In genomic region chr15:77802992-77803391, GRCm38 (mm10) we compare ENCODE assay signal across 10 mouse cellular contexts. TPM values are rescaled to one million over a fixed set of nuclear protein-coding genes. Genes with fewer than 3 reads are reported as not detected.
DNase-seq lines count a peak whose midpoint lies in the region; ATAC-seq lines count a peak whose summit lies in the region.
"Had no signal": no experiment of that assay in that cellular context is flagged by ENCODE, and none has a peak within 500 bp of the region (broad histone marks: within the 10 kb centered on the region; RNA-seq: fewer than 3 reads in every experiment).

No protein-coding gene starts in this region.

- 79% methylated on average over 4 of the region's 4 CpGs for WGBS in heart, embryonic 14.5 days
- 89% methylated on average over 4 of the region's 4 CpGs for WGBS in midbrain, embryonic 10.5 days
- WGBS in midbrain, embryonic 11.5 days, result 85% methylated on average over 4 of the region's 4 CpGs
- 78% methylated on average over 4 of the region's 4 CpGs for WGBS in embryonic facial prominence, embryonic 15.5 days

- H3K27ac ChIP-seq in heart, embryonic 14.5 days (replicated peaks in 1 of 2; ENCODE audit: control insufficient read depth in 1 of 2, insufficient read depth in 1 of 2, low read depth in 2 of 2, low read length in 2 of 2), result peak overlapping the region; percentile 90 to 96
- H3K27ac ChIP-seq in midbrain, embryonic 10.5 days (replicated peaks), result peak overlapping the region; percentile 28; the same call in 1 of the 2 replicates
- no peak overlapping the region for H3K27ac ChIP-seq in midbrain, embryonic 11.5 days (ENCODE audit: low read depth, low read length)
- H3K27ac ChIP-seq in embryonic facial prominence, embryonic 15.5 days (replicated peaks), result peak overlapping the region; percentile 63; the same call in 1 of the 2 replicates

- no peak overlapping the region for H3K4me2 ChIP-seq in heart, embryonic 14.5 days (ENCODE audit: low read length)
- no peak overlapping the region for H3K4me2 ChIP-seq in midbrain, embryonic 11.5 days
- H3K4me2 ChIP-seq in embryonic facial prominence, embryonic 15.5 days (replicated peaks), result no peak overlapping the region

- no peak for DNase-seq in heart, postnatal 36 days
- DNase-seq in midbrain, embryonic 10.5 days (ENCODE audit: low spot score), result no peak
- DNase-seq in midbrain, embryonic 11.5 days (ENCODE audit: low spot score, missing footprints), result no peak
- DNase-seq in thymus, postnatal 36 days, result peak; percentile 49 to 63
- DNase-seq in adrenal gland, adult (ENCODE audit: inconsistent age in 2 of 2, low spot score in 1 of 2), result no peak
- DNase-seq in frontal cortex, postnatal 14 days (ENCODE audit: low spot score in 2 of 2), result no peak
- DNase-seq: kidney, adult 18-20 months; spleen, adult 18-20 months had no signal

- no peak overlapping the region for H3K4me3 ChIP-seq in heart, embryonic 14.5 days (ENCODE audit: control insufficient read depth in 1 of 2, insufficient read depth in 1 of 2, low read depth in 1 of 2, low read length in 2 of 2)
- no peak overlapping the region for H3K4me3 ChIP-seq in midbrain, embryonic 10.5 days
- H3K4me3 ChIP-seq in midbrain, embryonic 11.5 days (ENCODE audit: low read depth, low read length), result no peak overlapping the region
- H3K4me3 ChIP-seq in embryonic facial prominence, embryonic 15.5 days (replicated peaks), result no peak overlapping the region

- H3K27me3 ChIP-seq in heart, embryonic 14.5 days (ENCODE audit: control insufficient read depth, insufficient read depth, low read length), result no peaks in the 10 kb centered on the region
- no peaks in the 10 kb centered on the region for H3K27me3 ChIP-seq in midbrain, embryonic 10.5 days (ENCODE audit: low read depth, poor library complexity, severe bottlenecking)
- H3K27me3 ChIP-seq in midbrain, embryonic 11.5 days (ENCODE audit: control insufficient read depth, insufficient read depth, low read length), result no peaks in the 10 kb centered on the region
- no peaks in the 10 kb centered on the region for H3K27me3 ChIP-seq in embryonic facial prominence, embryonic 15.5 days

- H3K4me1 ChIP-seq in heart, embryonic 14.5 days (ENCODE audit: control insufficient read depth in 2 of 2, insufficient read depth in 2 of 2, low read length in 2 of 2), result peaks cover 73 to 97% of the 10 kb centered on the region in 2 experiments
- peaks cover 25% of the 10 kb centered on the region for H3K4me1 ChIP-seq in midbrain, embryonic 10.5 days
- H3K4me1 ChIP-seq in midbrain, embryonic 11.5 days (ENCODE audit: control insufficient read depth, insufficient read depth, low read length), result no peaks in the 10 kb centered on the region
- H3K4me1 ChIP-seq in embryonic facial prominence, embryonic 15.5 days, result peaks cover 75% of the 10 kb centered on the region

- peaks cover 81% of the 10 kb centered on the region for H3K36me3 ChIP-seq in heart, embryonic 14.5 days (ENCODE audit: control insufficient read depth, insufficient read depth, low read length)
- H3K36me3 ChIP-seq in midbrain, embryonic 10.5 days, result peaks cover 63% of the 10 kb centered on the region
- H3K36me3 ChIP-seq in midbrain, embryonic 11.5 days (ENCODE audit: control insufficient read depth, insufficient read depth, low read length), result no peaks in the 10 kb centered on the region
- peaks cover 50% of the 10 kb centered on the region for H3K36me3 ChIP-seq in embryonic facial prominence, embryonic 15.5 days

- no peak for ATAC-seq in heart, embryonic 14.5 days (ENCODE audit: insufficient number of reproducible peaks, insufficient read depth, low FRiP score, low read depth)
- ATAC-seq in midbrain, embryonic 11.5 days (ENCODE audit: low FRiP score), result no peak
- ATAC-seq in embryonic facial prominence, embryonic 15.5 days (ENCODE audit: insufficient number of reproducible peaks, low FRiP score, low TSS enrichment, low read depth), result no peak

- peak overlapping the region; percentile 59 for H3K9ac ChIP-seq in heart, embryonic 14.5 days (ENCODE audit: low read length)
- H3K9ac ChIP-seq in midbrain, embryonic 11.5 days (ENCODE audit: low read length), result no peak overlapping the region
- H3K9ac ChIP-seq in embryonic facial prominence, embryonic 15.5 days, result no peak overlapping the region

- H3K9me3 ChIP-seq in heart, embryonic 14.5 days (ENCODE audit: control insufficient read depth, low read length), result no peaks in the 10 kb centered on the region
- H3K9me3 ChIP-seq in midbrain, embryonic 10.5 days (replicated peaks), result no peaks in the 10 kb centered on the region
- no peaks in the 10 kb centered on the region for H3K9me3 ChIP-seq in midbrain, embryonic 11.5 days (ENCODE audit: control insufficient read depth, low read length)
- H3K9me3 ChIP-seq in embryonic facial prominence, embryonic 15.5 days (replicated peaks), result no peaks in the 10 kb centered on the region

- intact Hi-C loops in heart, postnatal 36 days (cut with DNase I), result no loop called here

RNA-seq across cellular contexts. Expression of gene Myh9, which starts 39.0 kb away (rescaled TPM):
- polyA plus RNA-seq in heart, embryonic 14.5 days (2014; fragmentation: Nextera tagmentation; extraction: Ambion mirVana), result 31.0 and 32.8 TPM in 2 replicates
- total RNA-seq in heart, postnatal 36 days (2021), result 100 to 1,000 TPM; 105 to 110 TPM
- polyA plus RNA-seq in midbrain, embryonic 10.5 days (2016; fragmentation: Nextera tagmentation; extraction: Ambion mirVana), result 29.0 and 29.4 TPM in 2 replicates
- 16.4 and 19.6 TPM in 2 replicates for polyA plus RNA-seq in midbrain, embryonic 11.5 days (2014; fragmentation: Nextera tagmentation; extraction: Ambion mirVana)
- polyA plus RNA-seq in embryonic facial prominence, embryonic 15.5 days (2015; fragmentation: Nextera tagmentation; extraction: Ambion mirVana), result 41.1 and 41.7 TPM in 2 replicates

RNA-seq across cellular contexts. Expression of gene Apol8, which starts 46.2 kb away (rescaled TPM):
- polyA plus RNA-seq in heart, embryonic 14.5 days (2014; fragmentation: Nextera tagmentation; extraction: Ambion mirVana), result not detected in 2 replicates
- total RNA-seq in heart, postnatal 36 days (2021), result not detected
- 0.07 and 0.12 TPM in 2 replicates for polyA plus RNA-seq in midbrain, embryonic 10.5 days (2016; fragmentation: Nextera tagmentation; extraction: Ambion mirVana)
- 0.11 and 0.34 TPM in 2 replicates for polyA plus RNA-seq in midbrain, embryonic 11.5 days (2014; fragmentation: Nextera tagmentation; extraction: Ambion mirVana)
- polyA plus RNA-seq in embryonic facial prominence, embryonic 15.5 days (2015; fragmentation: Nextera tagmentation; extraction: Ambion mirVana), result 0.08 and 0.18 TPM in 2 replicates

Comparison
In these comparisons a context has a peak if more than half of its experiments do, and no peak if none do; other contexts are left out.
1. DNase-seq: peak in thymus, postnatal 36 days (2 of 2); none in heart, postnatal 36 days (0 of 2), midbrain, embryonic 10.5 days (single experiment), midbrain, embryonic 11.5 days (single experiment), adrenal gland, adult (0 of 2) and frontal cortex, postnatal 14 days (0 of 2).